Mouse (Mus musculus): ENCODE measurements around the gene Rora.

- no peak for TF ChIP-seq POLR2A (IDR thresholded peaks at IDR 0.05; ENCODE audit: insufficient read length, low read depth)
- TF ChIP-seq CEBPB (IDR thresholded peaks at IDR 0.05; ENCODE audit: insufficient read depth, poor library complexity, severe bottlenecking), result no peak
Observed at GRCm38 (mm10) chr9:69358797-69359196, 705.2 kb downstream of the Rora start.
